Mouse (Mus musculus) midbrain, embryonic 11.5 days (tissue): ENCODE measurements at regions not wholly inside any gene's neighbourhood (a gene's known extent, or its start where the extent isn't known, plus 50 kb on each side); places are given as distances from the start of the nearest gene placed in this dataset.

Source experiments
- ATAC-seq: fragments of 200-750 bp; cut with Nextera tagmentation; 2 replicates; pipeline ENCODE4 v1.8.0; 2017; ENCODE audit warnings: moderate TSS enrichment, moderate library complexity; ENCODE audit not compliant: low FRiP score
- DNase-seq: peaks from one replicate; pipeline ENCODE4 v3.0.0; 2015; ENCODE audit warnings: low spot score; ENCODE audit errors: missing footprints
- H3K27ac ChIP-seq: fragments of 300-500 bp; sonication (generic); 2 replicates; pipeline ENCODE4 v1.5.1; 2014; ENCODE audit warnings: low read depth, low read length
- H3K27me3 ChIP-seq: fragments of 300-500 bp; sonication (generic); 2 replicates; pipeline ENCODE4 v1.6.1; 2014; ENCODE audit warnings: mild to moderate bottlenecking, low read length, moderate library complexity, mixed read lengths; ENCODE audit not compliant: control insufficient read depth, insufficient read depth
- H3K36me3 ChIP-seq: fragments of 300-500 bp; sonication (generic); 2 replicates; pipeline ENCODE4 v1.6.1; 2014; ENCODE audit warnings: mild to moderate bottlenecking, low read length, moderate library complexity, mixed read lengths; ENCODE audit not compliant: control insufficient read depth, insufficient read depth
- H3K4me1 ChIP-seq: fragments of 300-500 bp; sonication (generic); 2 replicates; pipeline ENCODE4 v1.6.1; 2014; ENCODE audit warnings: low read length; ENCODE audit not compliant: control insufficient read depth, insufficient read depth
- H3K4me2 ChIP-seq: fragments of 300-500 bp; sonication (generic); 2 replicates; pipeline ENCODE4 v1.6.1; 2014; ENCODE audit warnings: mild to moderate bottlenecking, moderate library complexity
- H3K4me3 ChIP-seq: fragments of 300-500 bp; sonication (generic); 2 replicates; pipeline ENCODE4 v1.5.1; 2014; ENCODE audit warnings: low read depth, low read length
- H3K9ac ChIP-seq: fragments of 300-500 bp; sonication (generic); 2 replicates; pipeline ENCODE4 v1.6.1; 2014; ENCODE audit warnings: low read length
- H3K9me3 ChIP-seq: fragments of 300-500 bp; sonication (generic); 2 replicates; pipeline ENCODE4 v1.6.1; 2016; ENCODE audit warnings: low read length; ENCODE audit not compliant: control insufficient read depth
- WGBS: fragments of 180-500 bp; shearing (Covaris S2); extraction: QIAGEN DNeasy Blood & Tissue Kit; methylation state at CpG from one replicate; pipeline ENCODE4 v1.1.7; 2014; 5-methylcytosine and 5-hydroxymethylcytosine counted together

- Histone ChIP-seq H3K9ac (no peak overlapping the region), H3K4me1 (peaks cover 2% of the 10 kb centered on the region; the same call in 1 of the 2 replicates), H3K4me3 (no peak overlapping the region), H3K27me3 (no peaks in the 10 kb centered on the region), H3K4me2 (no peak overlapping the region), H3K36me3 (no peaks in the 10 kb centered on the region), H3K9me3 (no peaks in the 10 kb centered on the region), H3K27ac (no peak overlapping the region)
- WGBS = 92% methylated on average over 7 of the region's 7 CpGs
- DNase-seq (no peak), ATAC-seq (no peak)
Observed at GRCm38 (mm10) chr3:148385712-148386111, 604.6 kb downstream of the Adgrl2 start.

GRCm38 (mm10) chr3:148381057-148381456 lies 609.3 kb downstream of the Adgrl2 start:
- WGBS = 91% methylated on average over 1 of the region's 1 CpGs
- ATAC-seq (no peak), DNase-seq (no peak)
- Histone ChIP-seq H3K9me3 (no peaks in the 10 kb centered on the region), H3K27ac (no peak overlapping the region), H3K4me2 (no peak overlapping the region), H3K4me3 (no peak overlapping the region), H3K9ac (no peak overlapping the region), H3K36me3 (no peaks in the 10 kb centered on the region), H3K4me1 (no peaks in the 10 kb centered on the region), H3K27me3 (no peaks in the 10 kb centered on the region)

- no peaks in the 10 kb centered on the region for H3K36me3 ChIP-seq
- H3K9ac ChIP-seq = no peak overlapping the region
- ATAC-seq = no peak
- peak; percentile 69 for DNase-seq
- no peak overlapping the region for H3K4me2 ChIP-seq
- H3K9me3 ChIP-seq = no peaks in the 10 kb centered on the region
- no peak overlapping the region for H3K27ac ChIP-seq
- no peaks in the 10 kb centered on the region for H3K4me1 ChIP-seq
- H3K27me3 ChIP-seq = no peaks in the 10 kb centered on the region
- WGBS = 86% methylated on average over 5 of the region's 5 CpGs
- no peak overlapping the region for H3K4me3 ChIP-seq
Observed at GRCm38 (mm10) chr3:148363331-148363730, 627.0 kb downstream of the Adgrl2 start.

- Histone ChIP-seq H3K27ac (no peak overlapping the region), H3K27me3 (no peaks in the 10 kb centered on the region), H3K9ac (no peak overlapping the region), H3K4me2 (no peak overlapping the region), H3K36me3 (no peaks in the 10 kb centered on the region), H3K4me3 (no peak overlapping the region), H3K4me1 (no peaks in the 10 kb centered on the region), H3K9me3 (no peaks in the 10 kb centered on the region)
- 53% methylated on average over 2 of the region's 2 CpGs for WGBS
- ATAC-seq (0 out of 2 replicates have a peak, but pooled peaks have one; percentile 33), DNase-seq (peak; percentile 76)
Observed at GRCm38 (mm10) chr3:148362453-148362864, 627.9 kb downstream of the Adgrl2 start.

- peak; percentile 97 for DNase-seq
- Histone ChIP-seq H3K27ac (peak overlapping the region; percentile 85), H3K9ac (peak overlapping the region; percentile 31; the same call in 1 of the 2 replicates)
Observed at GRCm38 (mm10) chr3:148343633-148344361, 646.6 kb downstream of the Adgrl2 start.

GRCm38 (mm10) chr3:148343256-148343632 lies 647.1 kb downstream of the Adgrl2 start:
- Histone ChIP-seq H3K4me3 (no peak overlapping the region), H3K4me2 (peak overlapping the region; percentile 23; the same call in 1 of the 2 replicates), H3K27ac (peak overlapping the region; percentile 85)

More at GRCm38 (mm10) chr3:148343633-148344361, 646.6 kb downstream of the Adgrl2 start:
- Histone ChIP-seq H3K4me2 (peak overlapping the region; percentile 23; the same call in 1 of the 2 replicates), H3K36me3 (no peaks in the 10 kb centered on the region), H3K4me1 (peaks cover 18% of the 10 kb centered on the region), H3K9me3 (no peaks in the 10 kb centered on the region), H3K27me3 (no peaks in the 10 kb centered on the region), H3K4me3 (no peak overlapping the region)
- ATAC-seq = peak; percentile 91
- 1% methylated on average over 10 of the region's 10 CpGs for WGBS

GRCm38 (mm10) chr3:148339258-148339657 lies 651.1 kb downstream of the Adgrl2 start:
- Histone ChIP-seq H3K4me2 (no peak overlapping the region), H3K27me3 (no peaks in the 10 kb centered on the region), H3K36me3 (no peaks in the 10 kb centered on the region), H3K4me1 (peaks cover 18% of the 10 kb centered on the region), H3K9ac (no peak overlapping the region), H3K9me3 (no peaks in the 10 kb centered on the region), H3K27ac (no peak overlapping the region), H3K4me3 (no peak overlapping the region)
- DNase-seq (no peak), ATAC-seq (no peak)
- 86% methylated on average over 2 of the region's 2 CpGs for WGBS

More at GRCm38 (mm10) chr3:148343256-148343632, 647.1 kb downstream of the Adgrl2 start:
- ATAC-seq = peak; percentile 94
- no peak overlapping the region for H3K9ac ChIP-seq
- no peaks in the 10 kb centered on the region for H3K36me3 ChIP-seq
- no peak for DNase-seq
- peaks cover 18% of the 10 kb centered on the region for H3K4me1 ChIP-seq
- H3K27me3 ChIP-seq = no peaks in the 10 kb centered on the region
- H3K9me3 ChIP-seq = no peaks in the 10 kb centered on the region
- WGBS = 1% methylated on average over 3 of the region's 3 CpGs

GRCm38 (mm10) chr3:148336640-148337039 lies 653.7 kb downstream of the Adgrl2 start:
- no peak overlapping the region for H3K9ac ChIP-seq
- H3K9me3 ChIP-seq = no peaks in the 10 kb centered on the region
- ATAC-seq (no peak), DNase-seq (no peak)
- no peak overlapping the region for H3K27ac ChIP-seq
- no peak overlapping the region for H3K4me3 ChIP-seq
- no peak overlapping the region for H3K4me2 ChIP-seq
- no peaks in the 10 kb centered on the region for H3K36me3 ChIP-seq
- 75% methylated on average over 6 of the region's 6 CpGs for WGBS
- H3K27me3 ChIP-seq = no peaks in the 10 kb centered on the region
- H3K4me1 ChIP-seq = no peaks in the 10 kb centered on the region

- no peak for ATAC-seq
- DNase-seq = no peak
- Histone ChIP-seq H3K9ac (no peak overlapping the region), H3K36me3 (no peaks in the 10 kb centered on the region), H3K4me3 (no peak overlapping the region), H3K9me3 (no peaks in the 10 kb centered on the region), H3K27me3 (no peaks in the 10 kb centered on the region), H3K4me2 (no peak overlapping the region), H3K4me1 (no peaks in the 10 kb centered on the region), H3K27ac (no peak overlapping the region)
- 68% methylated on average over 15 of the region's 15 CpGs for WGBS
Observed at GRCm38 (mm10) chr3:148336091-148336511, 654.3 kb downstream of the Adgrl2 start.
